Mouse (Mus musculus) embryo, embryonic 10.5 days (tissue): ENCODE measurements around the gene Olfr67.
"Not testable (repeated sequence)": the region's sequence is repeated elsewhere in the genome, so short reads cannot be mapped to it uniquely, and the experiment has no call there.

ENCODE experiments used
- DNase-seq: peaks from one replicate; pipeline ENCODE4 v3.0.0-alpha.2; 2015; ENCODE audit warnings: low spot score

Olfr67 gene

GRCm38 (mm10) chr7:103771494-103771893, 20.1 kb downstream of the Olfr67 start, which contains the start of gene Olfr69:
TSS of gene Olfr69 (minus strand) at chr7:103771594.
- no peak for DNase-seq

GRCm38 (mm10) chr7:103767687-103768086, 23.9 kb downstream of the Olfr67 start:
- not testable (repeated sequence) for DNase-seq

GRCm38 (mm10) chr7:103762212-103762611, 29.4 kb downstream of the Olfr67 start:
- not testable (repeated sequence) for DNase-seq

GRCm38 (mm10) chr7:103757233-103757632, 34.4 kb downstream of the Olfr67 start, which contains the start of gene Olfr630:
TSS of gene Olfr630 (minus strand) at chr7:103757333.
- DNase-seq = no peak

GRCm38 (mm10) chr7:103744843-103745242, 46.8 kb downstream of the Olfr67 start, which contains the start of gene Olfr629:
TSS of gene Olfr629 (minus strand) at chr7:103744943.
- DNase-seq = no peak
